Mouse (Mus musculus): ENCODE measurements at regions not wholly inside any gene's neighbourhood (a gene's known extent, or its start where the extent isn't known, plus 50 kb on each side); places are given as distances from the start of the nearest gene placed in this dataset.

DNA sequence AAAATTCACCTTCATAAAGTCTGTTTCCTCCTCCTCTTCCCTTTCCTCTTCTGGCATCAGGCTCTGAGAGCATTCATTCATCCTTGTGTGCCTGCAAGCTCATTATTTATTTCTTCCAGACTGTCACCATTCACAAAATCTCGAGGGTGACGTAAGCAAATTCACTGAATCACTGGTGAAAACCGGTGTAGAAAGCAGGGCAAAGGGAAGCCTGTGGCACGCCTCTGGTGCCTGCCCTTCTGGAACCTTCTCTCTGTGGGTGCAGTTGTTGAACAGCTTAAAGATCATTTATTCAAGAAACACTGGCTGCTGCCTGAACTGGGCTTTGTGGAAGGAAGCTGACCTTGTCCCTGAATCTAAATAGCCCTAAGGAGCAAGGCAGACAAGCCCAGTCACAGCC is 177.0 kb downstream of the Slc38a4 start:
- Histone ChIP-seq H3K27ac (replicated peaks) (no peak overlapping the region), H3K36me3 (no peaks in the 10 kb centered on the region), H3K4me1 (no peaks in the 10 kb centered on the region), H3K27me3 (replicated peaks) (no peaks in the 10 kb centered on the region), H3K4me2 (no peak overlapping the region), H3K9ac (replicated peaks) (no peak overlapping the region), H3K4me3 (replicated peaks) (no peak overlapping the region), H3K9me3 (replicated peaks) (no peaks in the 10 kb centered on the region)
- no peak for ATAC-seq (ENCODE audit: low FRiP score)
- WGBS, result 65% methylated on average over 4 of the region's 4 CpGs

DNA sequence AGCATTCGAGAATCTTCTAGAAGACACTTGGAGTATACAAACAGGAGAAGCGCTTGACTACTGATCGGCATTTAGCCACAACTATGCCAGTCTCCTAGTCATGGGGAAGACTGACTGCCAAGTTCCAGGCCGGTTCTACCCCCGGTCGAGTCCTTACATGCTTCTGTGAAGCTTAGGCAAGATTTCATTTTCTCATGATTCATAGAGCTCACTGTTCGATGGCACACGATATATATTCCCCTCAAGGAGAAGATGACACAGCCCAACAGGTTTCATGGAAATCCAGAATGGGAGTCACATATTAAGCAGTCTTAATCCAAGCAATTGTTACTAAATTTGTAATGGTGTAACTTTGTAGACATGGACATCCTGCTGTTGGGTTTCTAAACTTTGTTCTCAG is 177.8 kb downstream of the Slc38a4 start:
- H3K4me3 ChIP-seq (replicated peaks), result no peak overlapping the region
- WGBS, result 96% methylated on average over 8 of the region's 8 CpGs
- no peaks in the 10 kb centered on the region for H3K4me1 ChIP-seq
- no peak overlapping the region for H3K4me2 ChIP-seq
- ATAC-seq (ENCODE audit: low FRiP score), result no peak
- no peaks in the 10 kb centered on the region for H3K27me3 ChIP-seq (replicated peaks)
- H3K9ac ChIP-seq (replicated peaks), result no peak overlapping the region
- H3K9me3 ChIP-seq (replicated peaks), result no peaks in the 10 kb centered on the region
- H3K27ac ChIP-seq (replicated peaks), result no peak overlapping the region
- H3K36me3 ChIP-seq, result no peaks in the 10 kb centered on the region

DNA sequence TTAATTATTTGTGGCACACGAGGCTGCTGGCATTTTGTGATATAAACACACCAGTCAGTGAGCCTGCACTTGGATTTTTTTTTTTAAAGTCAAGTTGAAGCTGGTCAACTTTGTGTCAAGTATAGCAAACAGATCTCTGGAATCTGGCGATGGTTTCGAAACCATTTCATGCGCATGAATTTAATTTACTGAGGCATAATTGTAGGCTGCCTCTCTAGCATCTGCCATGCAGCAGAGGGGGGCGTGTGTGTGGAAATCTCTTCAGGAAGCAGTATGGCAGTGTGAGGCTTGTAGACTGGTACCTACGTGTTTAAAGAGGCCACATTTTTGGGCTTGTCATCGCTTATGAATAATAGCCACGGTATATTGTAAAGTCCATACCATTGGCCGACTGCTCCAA is 177.7 kb upstream of the Slc38a2 start:
- Histone ChIP-seq H3K4me1 (no peaks in the 10 kb centered on the region), H3K27ac (replicated peaks) (no peak overlapping the region), H3K36me3 (no peaks in the 10 kb centered on the region), H3K4me2 (no peak overlapping the region), H3K27me3 (replicated peaks) (no peaks in the 10 kb centered on the region), H3K9ac (replicated peaks) (no peak overlapping the region), H3K9me3 (replicated peaks) (no peaks in the 10 kb centered on the region), H3K4me3 (replicated peaks) (no peak overlapping the region)
- ATAC-seq (ENCODE audit: low FRiP score), result no peak
- 84% methylated on average over 9 of the region's 9 CpGs for whole genome bisulfite sequencing

DNA sequence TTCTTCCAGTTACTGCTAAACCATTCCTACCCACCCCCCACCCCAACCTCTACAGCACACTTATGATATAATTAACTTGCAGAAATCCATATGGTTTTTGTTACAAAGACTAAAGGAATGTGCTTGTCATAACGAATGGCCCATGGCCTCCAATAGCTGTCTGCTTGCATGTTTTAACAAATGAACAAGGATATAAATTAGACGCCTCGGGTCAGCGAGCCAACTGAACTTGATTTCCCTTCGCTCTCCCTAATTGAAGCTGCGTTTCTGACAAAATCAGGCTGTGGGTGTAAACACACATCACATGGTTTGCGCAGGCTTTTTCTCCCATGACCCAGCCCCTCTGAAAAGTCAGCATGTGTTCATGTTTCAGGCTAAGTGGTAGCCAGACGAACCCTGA is 174.6 kb upstream of the Slc38a2 start:
- no peak overlapping the region for H3K27ac ChIP-seq (replicated peaks)
- H3K9me3 ChIP-seq (replicated peaks), result no peaks in the 10 kb centered on the region
- H3K9ac ChIP-seq (replicated peaks), result no peak overlapping the region
- no peaks in the 10 kb centered on the region for H3K27me3 ChIP-seq (replicated peaks)
- H3K4me3 ChIP-seq (replicated peaks), result no peak overlapping the region
- no peak overlapping the region for H3K4me2 ChIP-seq
- ATAC-seq (ENCODE audit: low FRiP score), result no peak
- 78% methylated on average over 8 of the region's 8 CpGs for whole genome bisulfite sequencing
- no peaks in the 10 kb centered on the region for H3K4me1 ChIP-seq
- H3K36me3 ChIP-seq, result no peaks in the 10 kb centered on the region

DNA sequence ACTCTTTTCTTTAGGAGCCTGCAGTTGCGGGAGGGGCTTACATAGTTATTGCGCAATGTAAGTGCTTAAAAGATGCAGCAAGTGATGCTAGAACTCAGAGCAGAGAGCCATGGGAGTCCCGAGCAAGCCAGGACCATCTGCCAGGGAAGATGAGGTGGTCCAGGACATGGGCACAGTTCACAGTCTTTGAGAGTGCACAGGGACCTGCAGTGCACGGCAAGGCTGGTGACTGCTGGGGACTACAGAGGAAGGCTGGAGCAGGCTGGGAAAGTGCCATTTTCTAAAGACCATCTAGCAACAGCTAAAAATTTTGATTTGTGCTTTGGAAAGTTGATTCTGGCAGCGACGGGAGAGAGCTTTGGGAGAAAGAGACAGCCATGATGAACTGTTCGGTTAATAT is 174.0 kb upstream of the Slc38a2 start:
- Histone ChIP-seq H3K36me3 (no peaks in the 10 kb centered on the region), H3K9me3 (replicated peaks) (no peaks in the 10 kb centered on the region), H3K27ac (replicated peaks) (no peak overlapping the region), H3K9ac (replicated peaks) (no peak overlapping the region), H3K27me3 (replicated peaks) (no peaks in the 10 kb centered on the region), H3K4me2 (no peak overlapping the region), H3K4me3 (replicated peaks) (no peak overlapping the region), H3K4me1 (no peaks in the 10 kb centered on the region)
- 90% methylated on average over 7 of the region's 7 CpGs for WGBS
- no peak for ATAC-seq (ENCODE audit: low FRiP score)

DNA sequence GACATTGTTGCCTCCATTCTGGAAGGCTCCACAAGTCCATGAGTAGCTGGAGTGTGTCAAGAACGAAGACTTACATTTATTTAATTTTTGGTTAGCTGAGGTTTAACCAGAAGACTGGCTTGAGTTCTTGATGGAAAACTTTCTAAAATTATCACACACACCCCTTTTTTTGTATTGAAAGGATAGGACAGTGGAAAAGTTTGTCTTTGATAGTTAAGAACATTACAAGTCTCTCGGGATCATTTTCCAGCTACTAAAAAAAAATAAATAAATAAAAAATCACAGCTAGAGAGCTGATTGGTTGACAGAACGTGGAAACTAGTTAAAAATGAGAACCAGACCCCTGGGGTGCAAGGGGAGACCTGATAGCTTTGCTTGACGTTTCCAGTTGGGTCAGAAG is 173.6 kb upstream of the Slc38a2 start:
- H3K9me3 ChIP-seq (replicated peaks), result no peaks in the 10 kb centered on the region
- no peak for ATAC-seq (ENCODE audit: low FRiP score)
- no peak overlapping the region for H3K4me2 ChIP-seq
- no peaks in the 10 kb centered on the region for H3K36me3 ChIP-seq
- H3K9ac ChIP-seq (replicated peaks), result no peak overlapping the region
- no peak overlapping the region for H3K4me3 ChIP-seq (replicated peaks)
- 70% methylated on average over 4 of the region's 4 CpGs for WGBS
- H3K27ac ChIP-seq (replicated peaks), result no peak overlapping the region
- no peaks in the 10 kb centered on the region for H3K27me3 ChIP-seq (replicated peaks)
- H3K4me1 ChIP-seq, result no peaks in the 10 kb centered on the region

DNA sequence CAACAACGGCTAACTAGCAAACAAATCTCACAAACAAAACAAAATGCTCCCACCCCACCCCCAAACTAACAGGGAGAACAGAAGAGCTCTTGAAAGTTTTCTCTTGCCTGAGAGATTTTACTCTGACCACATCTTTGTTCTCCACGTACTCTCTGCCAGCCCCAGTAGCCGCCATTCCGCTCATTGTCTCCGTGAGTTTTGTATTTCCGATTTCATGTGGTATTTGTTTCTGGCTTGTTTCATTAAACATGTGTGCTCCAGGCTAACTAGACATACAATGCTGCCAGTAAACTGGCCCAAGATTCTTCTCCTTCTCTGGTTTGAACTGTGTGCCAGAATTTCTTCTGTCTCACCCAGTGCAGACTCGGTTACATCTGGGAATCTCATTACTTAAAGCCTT is 168.2 kb upstream of the Slc38a2 start:
- ATAC-seq (ENCODE audit: low FRiP score), result no peak

DNA sequence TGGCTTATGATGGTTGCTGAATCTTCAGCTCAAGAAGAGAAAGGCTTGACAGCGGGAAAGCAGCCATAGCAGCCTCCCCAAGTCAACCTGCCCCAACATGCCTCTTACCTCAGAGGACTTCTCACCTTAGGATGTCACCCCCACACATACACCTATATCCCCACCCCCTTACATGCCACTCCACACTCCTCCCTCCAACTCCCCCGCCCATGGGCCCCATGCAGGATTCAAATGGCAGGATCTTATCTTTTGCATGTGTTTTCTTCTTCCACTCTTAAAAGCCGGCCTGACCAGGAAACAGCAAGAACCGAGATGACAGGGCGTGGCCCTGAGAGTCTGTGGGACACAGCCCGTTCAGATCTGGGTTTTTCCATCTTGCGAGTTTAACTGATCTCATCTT is 166.4 kb upstream of the Slc38a2 start:
- WGBS, result 97% methylated on average over 7 of the region's 7 CpGs
- no peaks in the 10 kb centered on the region for H3K4me1 ChIP-seq
- no peak overlapping the region for H3K4me3 ChIP-seq (replicated peaks)
- no peaks in the 10 kb centered on the region for H3K36me3 ChIP-seq
- H3K27ac ChIP-seq (replicated peaks), result no peak overlapping the region
- no peaks in the 10 kb centered on the region for H3K9me3 ChIP-seq (replicated peaks)
- no peak overlapping the region for H3K4me2 ChIP-seq
- no peak for ATAC-seq (ENCODE audit: low FRiP score)
- no peaks in the 10 kb centered on the region for H3K27me3 ChIP-seq (replicated peaks)
- H3K9ac ChIP-seq (replicated peaks), result no peak overlapping the region

More for the DNA sequence above, 168.2 kb upstream of the Slc38a2 start:
- H3K27me3 ChIP-seq (replicated peaks), result no peaks in the 10 kb centered on the region
- no peaks in the 10 kb centered on the region for H3K4me1 ChIP-seq
- H3K27ac ChIP-seq (replicated peaks), result no peak overlapping the region
- H3K4me3 ChIP-seq (replicated peaks), result no peak overlapping the region
- WGBS, result 80% methylated on average over 7 of the region's 7 CpGs
- no peak overlapping the region for H3K9ac ChIP-seq (replicated peaks)
- H3K4me2 ChIP-seq, result no peak overlapping the region
- H3K9me3 ChIP-seq (replicated peaks), result no peaks in the 10 kb centered on the region
- no peaks in the 10 kb centered on the region for H3K36me3 ChIP-seq

DNA sequence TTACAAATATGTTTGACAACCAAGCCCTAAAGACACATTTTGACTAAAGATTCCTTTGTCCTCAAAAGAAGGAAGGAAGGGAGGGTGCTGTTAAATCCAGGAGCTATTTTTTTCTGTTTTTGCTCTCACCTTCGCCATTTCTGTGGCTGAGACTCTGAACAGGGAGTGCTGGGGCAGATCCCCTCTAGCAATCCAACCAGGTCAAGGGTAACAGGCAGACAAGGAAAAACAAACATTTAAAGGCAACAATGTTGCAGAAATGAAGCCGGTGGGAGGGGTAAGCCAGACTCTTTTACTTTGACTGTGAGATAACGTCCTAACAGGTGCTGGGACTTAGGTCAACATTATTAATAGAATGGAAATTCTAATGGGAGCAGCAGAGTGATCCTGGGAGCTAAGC is 158.2 kb upstream of the Slc38a2 start:
- Histone ChIP-seq H3K9me3 (replicated peaks) (no peaks in the 10 kb centered on the region), H3K27me3 (replicated peaks) (no peaks in the 10 kb centered on the region), H3K9ac (replicated peaks) (no peak overlapping the region), H3K4me1 (no peaks in the 10 kb centered on the region), H3K27ac (replicated peaks) (no peak overlapping the region), H3K4me3 (replicated peaks) (no peak overlapping the region), H3K4me2 (no peak overlapping the region), H3K36me3 (no peaks in the 10 kb centered on the region)
- WGBS, result 82% methylated on average over 3 of the region's 3 CpGs
- ATAC-seq (ENCODE audit: low FRiP score), result no peak

DNA sequence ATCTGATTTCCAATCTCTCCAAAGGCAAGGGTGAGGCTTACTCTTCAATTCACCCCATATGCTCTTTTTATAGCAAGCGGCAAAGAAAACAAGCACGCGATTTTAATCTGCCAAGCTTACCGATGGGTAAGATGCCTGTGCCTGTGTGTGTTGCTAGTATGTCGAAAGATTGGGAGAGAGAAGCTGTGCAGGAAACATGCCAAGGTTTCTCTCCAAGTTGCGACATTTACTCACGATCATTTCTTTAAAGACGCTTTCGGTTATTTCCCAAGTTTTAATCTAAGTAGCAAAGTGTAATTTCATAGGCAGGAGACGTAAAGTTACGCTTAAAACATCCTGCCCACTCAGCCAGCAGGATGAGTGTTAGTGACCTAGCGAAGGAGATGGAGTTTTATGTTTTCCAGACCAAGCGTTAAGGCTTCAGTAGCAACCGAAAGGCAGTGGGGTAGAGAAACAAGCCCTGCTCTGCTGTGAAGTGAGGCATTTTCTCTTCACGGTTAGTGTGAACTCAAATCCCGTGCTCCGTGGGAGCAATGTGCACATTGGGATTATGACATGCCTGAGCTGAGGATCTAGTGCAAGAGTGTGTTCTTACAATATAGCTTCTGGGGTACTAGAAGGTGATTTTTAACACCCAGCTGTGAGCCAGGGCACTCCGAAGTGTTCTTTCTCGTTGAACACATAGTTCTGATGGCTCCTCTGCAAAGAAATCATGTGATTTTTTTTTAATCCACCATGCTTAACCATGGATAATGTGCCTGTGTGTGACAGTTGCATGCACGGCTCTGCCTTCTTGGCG is 152.6 kb upstream of the Slc38a2 start:
- Histone ChIP-seq H3K4me2 (no peak overlapping the region), H3K9ac (replicated peaks) (no peak overlapping the region), H3K27ac (replicated peaks) (no peak overlapping the region), H3K4me3 (replicated peaks) (no peak overlapping the region), H3K27me3 (replicated peaks) (no peaks in the 10 kb centered on the region), H3K36me3 (no peaks in the 10 kb centered on the region), H3K4me1 (no peaks in the 10 kb centered on the region), H3K9me3 (replicated peaks) (no peaks in the 10 kb centered on the region)
- 90% methylated on average over 21 of the region's 21 CpGs for WGBS
- ATAC-seq (ENCODE audit: low FRiP score), result no peak

DNA sequence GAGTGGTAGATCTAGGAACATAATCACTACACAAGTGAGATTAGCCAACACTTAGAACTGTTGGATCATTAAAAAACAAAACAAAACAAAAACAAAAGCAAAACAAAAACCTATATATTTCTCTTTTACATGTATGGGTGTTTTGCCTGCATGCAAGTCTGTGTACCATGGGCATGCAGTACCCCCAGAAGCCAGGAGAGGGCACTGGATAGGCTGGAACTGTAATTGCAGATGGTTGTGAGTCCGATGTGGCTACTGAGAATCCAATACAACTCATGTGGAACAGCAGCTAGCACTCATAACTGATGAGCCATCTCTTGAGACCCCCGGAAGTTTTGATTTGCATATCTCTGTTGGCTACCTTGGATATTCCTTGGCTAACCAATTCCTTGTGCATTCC is 148.6 kb upstream of the Slc38a2 start:
- 84% methylated on average over 2 of the region's 2 CpGs for WGBS

DNA sequence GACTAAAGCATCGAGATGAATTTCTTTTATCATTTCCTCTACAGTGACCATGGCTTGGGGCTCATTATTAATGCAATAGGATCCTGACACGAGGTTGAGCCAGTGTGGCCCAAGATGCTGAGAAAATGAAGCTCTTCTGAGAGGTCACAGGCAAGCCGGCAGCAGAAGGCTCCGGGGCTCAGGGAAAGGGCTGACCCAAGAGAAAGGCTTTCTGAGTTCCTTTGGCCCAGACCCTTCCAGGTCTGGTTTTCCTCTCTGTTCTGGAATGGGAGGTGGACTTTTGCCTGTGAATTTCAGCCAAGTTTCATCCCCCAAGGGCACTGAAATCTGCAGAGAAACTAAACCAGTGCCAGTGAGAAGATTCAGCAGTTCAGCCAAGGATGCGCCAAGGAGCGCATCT is 145.7 kb upstream of the Slc38a2 start:
- no peak overlapping the region for H3K9ac ChIP-seq (replicated peaks)
- H3K4me2 ChIP-seq, result no peak overlapping the region
- no peaks in the 10 kb centered on the region for H3K27me3 ChIP-seq (replicated peaks)
- 89% methylated on average over 6 of the region's 6 CpGs for WGBS
- no peaks in the 10 kb centered on the region for H3K4me1 ChIP-seq
- no peaks in the 10 kb centered on the region for H3K36me3 ChIP-seq
- H3K27ac ChIP-seq (replicated peaks), result no peak overlapping the region
- no peak overlapping the region for H3K4me3 ChIP-seq (replicated peaks)
- no peaks in the 10 kb centered on the region for H3K9me3 ChIP-seq (replicated peaks)
- no peak for ATAC-seq (ENCODE audit: low FRiP score)

More for the DNA sequence above, 148.6 kb upstream of the Slc38a2 start:
- Histone ChIP-seq H3K9ac (replicated peaks) (no peak overlapping the region), H3K4me3 (replicated peaks) (no peak overlapping the region), H3K4me2 (no peak overlapping the region), H3K36me3 (no peaks in the 10 kb centered on the region), H3K27me3 (replicated peaks) (no peaks in the 10 kb centered on the region), H3K27ac (replicated peaks) (no peak overlapping the region), H3K4me1 (no peaks in the 10 kb centered on the region), H3K9me3 (replicated peaks) (no peaks in the 10 kb centered on the region)
- no peak for ATAC-seq (ENCODE audit: low FRiP score)

Data from neural tube, embryonic 15.5 days (tissue).